Mouse (Mus musculus) cerebellum, postnatal 25 days (tissue): ENCODE data around the gene Nme9.

Experiments used
- DNase-seq, 2 experiments: peaks; one replicate each; pipeline ENCODE4 v3.0.0; 2021; ENCODE audit warnings: mixed read lengths in 2 of 2

Nme9 gene

DNA sequence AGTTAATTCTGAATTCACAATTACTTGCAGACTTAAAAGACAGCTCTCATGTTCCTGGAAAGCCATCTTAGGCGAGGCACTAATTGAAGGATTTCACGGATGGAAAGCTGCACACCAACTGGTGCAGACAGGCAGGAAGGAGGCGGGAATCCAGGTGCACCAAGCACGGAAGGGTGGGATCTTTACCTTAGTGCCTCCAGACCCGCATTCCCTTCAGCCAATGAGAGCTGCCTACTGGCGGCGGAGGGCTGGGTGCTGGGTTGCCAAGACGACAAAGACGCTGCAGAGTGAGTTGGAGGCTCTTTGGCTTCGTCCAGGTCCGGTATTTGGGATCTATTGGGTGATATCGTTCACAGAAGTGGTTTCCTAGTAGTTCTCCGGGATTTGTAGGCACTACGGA lies at the start of gene Nme9:
Gene Nme9, plus strand, starts transcription at position 315 of the 400 bp plus-strand sequence.
- no peak for DNase-seq

- DNase-seq, result no peak
These were observed 42.0 kb upstream of the Nme9 start for GRCm38 (mm10) chr9:99409280-99409679.

DNA sequence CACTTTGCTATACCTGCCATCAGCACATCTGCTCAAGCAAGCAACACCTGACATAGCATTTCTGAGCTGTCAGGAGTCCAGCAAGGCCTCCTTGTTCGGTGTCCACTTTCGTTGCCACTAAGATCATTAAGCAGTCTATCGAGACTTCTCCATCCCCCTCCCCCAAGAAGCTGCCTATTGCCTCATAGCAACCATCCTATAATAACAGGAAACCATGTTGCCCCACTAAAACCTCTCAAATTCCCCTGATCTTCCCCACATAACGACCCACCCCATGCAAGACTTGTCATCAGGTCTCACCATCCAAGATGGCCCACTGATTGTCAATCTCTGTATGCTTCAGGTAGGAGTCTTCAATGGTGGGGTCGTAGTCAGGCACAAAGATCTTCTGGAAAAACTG lies 40.2 kb upstream of the Nme9 start:
- no peak for DNase-seq

- DNase-seq, result no peak
These were observed 39.5 kb upstream of the Nme9 start for GRCm38 (mm10) chr9:99411785-99412184.

- DNase-seq, result no peak
These were observed 34.5 kb upstream of the Nme9 start for GRCm38 (mm10) chr9:99416809-99417208.

DNA sequence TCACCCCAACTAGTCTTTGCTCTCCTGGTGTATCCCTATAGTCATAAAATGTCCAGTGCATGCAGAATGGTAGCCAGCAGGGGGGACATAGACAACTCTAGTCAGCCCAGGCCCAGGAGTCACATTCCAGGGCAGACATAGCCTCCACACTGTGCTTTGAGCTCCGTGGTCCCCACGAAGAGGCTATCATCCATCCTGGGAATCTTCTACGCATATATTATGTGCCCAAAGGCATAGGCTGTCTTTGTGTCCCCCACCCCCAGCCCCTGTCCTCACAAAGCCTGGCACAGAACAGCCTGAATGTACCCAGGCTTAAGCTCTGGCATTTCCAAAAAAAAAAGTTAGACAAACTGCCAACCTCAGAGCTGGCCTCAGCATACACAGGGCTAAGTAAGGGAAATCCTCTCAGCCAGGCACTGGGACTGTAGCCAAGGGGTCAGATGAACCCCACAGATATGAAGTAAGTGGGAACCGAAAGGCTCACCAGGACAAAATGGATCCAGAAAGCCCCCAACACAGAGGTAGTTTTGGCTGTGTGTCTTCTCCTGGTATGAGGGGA lies 33.9 kb upstream of the Nme9 start:
- no peak for DNase-seq

GRCm38 (mm10) chr9:99418377-99418776 lies 32.9 kb upstream of the Nme9 start:
- DNase-seq, result peak in 1 of 2 experiments; percentile 56

DNA sequence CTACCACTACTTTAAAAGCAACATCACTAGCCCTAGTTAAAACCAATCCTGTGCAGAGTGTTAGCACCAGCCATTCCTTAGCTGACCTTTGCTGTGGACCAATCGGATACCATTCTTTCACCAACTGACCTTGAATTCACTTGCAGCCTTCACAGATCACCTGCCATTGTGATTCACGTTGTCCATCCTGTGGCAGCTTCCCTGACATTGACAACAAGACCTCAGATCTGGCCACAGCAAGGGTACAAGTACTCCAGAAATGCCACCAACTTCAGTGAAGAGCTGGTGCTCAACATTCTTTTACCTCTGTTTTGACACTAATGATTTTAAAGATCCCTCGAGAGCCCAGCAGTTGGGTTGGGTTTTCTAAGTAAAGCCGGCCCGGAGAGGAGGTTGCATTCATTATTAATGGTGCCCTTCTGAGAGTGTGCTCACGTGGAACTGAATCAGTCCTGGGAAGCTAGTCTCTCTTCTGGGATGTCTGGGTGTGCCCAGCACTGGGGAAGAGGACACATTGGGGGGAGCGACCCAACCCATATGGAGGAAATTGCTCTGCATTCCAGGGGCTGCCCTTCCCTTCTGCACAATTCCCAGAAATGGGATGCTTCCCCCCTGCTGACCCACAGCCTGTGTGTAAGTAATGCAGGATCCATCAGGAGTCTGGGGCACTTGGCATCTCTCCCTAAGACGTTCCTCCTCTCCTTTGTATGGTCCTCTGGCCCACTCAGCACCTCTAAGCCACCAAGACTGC lies 31.1 kb upstream of the Nme9 start:
- DNase-seq, result no peak

GRCm38 (mm10) chr9:99421914-99422313 lies 29.4 kb upstream of the Nme9 start:
- no peak for DNase-seq

DNA sequence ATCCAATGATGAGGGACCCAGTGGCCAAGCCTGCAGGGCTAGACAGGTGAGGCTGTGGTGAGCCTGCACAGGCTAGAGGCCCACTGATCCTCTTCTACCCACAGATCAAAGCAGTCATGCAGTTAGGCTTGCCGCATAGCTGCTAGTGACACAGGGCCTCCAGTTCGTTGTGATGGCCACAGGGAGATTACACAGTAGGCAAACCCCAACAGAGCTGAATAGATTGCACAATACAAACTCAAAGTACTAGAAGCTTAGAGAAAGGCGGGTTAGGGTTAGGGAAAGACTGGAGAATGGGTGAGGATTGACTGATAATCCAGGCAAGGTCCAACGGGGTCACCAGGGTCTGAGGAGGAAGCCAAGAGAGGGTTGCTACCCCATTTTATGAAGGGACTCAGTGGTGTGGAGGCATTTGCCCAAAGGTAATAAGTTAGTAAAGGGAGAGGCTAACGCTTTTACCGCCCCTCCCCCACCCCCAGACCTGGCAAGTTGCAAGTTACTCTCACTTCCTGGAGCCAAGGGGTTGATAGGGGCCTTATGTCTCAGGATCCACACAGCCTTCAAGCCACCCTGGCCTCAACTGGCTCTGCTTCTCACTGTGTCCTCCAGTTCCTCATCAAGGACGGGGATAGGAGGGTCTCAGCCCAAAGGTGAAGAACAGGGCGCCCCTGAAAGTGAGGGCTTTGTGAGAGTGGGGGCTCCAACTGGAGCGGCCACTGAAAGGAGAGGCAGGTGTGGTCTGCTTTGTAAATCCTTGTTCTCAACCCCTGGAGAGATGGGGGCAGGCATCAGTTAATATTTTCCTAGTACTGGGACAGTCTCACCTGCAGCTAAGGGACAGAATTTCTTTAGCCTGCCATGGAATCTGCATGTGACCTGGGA lies 27.3 kb upstream of the Nme9 start:
- DNase-seq, result no peak

DNA sequence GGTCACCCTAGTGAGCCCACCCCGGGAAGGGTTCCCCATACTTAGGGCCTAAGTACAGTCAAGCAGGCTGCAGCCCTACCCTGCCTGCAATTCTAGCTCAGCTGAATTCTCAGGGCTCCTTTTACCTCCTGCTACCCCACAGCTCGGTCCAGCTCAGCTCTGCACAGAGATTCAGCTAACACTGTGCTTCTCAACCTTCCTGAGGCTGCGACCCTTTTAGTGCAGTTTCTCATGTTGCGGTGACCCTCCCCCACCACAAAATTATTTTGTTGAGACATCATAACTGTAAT lies 26.8 kb upstream of the Nme9 start:
- no peak for DNase-seq

- no peak for DNase-seq
These were observed 26.0 kb upstream of the Nme9 start for GRCm38 (mm10) chr9:99425262-99425661.

- no peak for DNase-seq
These were observed 22.5 kb upstream of the Nme9 start for GRCm38 (mm10) chr9:99428601-99429331.

DNA sequence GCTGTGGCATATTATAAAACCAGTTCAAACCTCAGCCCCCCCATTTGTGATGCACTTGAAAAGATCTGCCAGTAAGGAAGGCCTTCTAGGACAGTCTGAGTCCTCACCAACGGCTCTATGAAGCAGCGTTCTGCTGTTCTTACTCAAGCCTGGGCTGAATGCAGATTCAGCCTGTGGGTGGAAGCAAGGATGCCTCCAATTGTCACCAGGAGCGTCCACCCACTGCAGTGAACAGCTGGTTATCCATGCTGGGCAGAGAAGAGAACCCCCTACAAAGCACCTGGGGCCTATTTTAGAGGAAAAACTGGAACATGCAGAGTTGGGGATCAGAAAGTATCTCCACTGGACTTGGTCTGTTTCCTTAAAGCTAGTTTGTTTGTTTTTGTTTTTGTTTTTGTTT lies 21.4 kb upstream of the Nme9 start:
- DNase-seq, result no peak

- DNase-seq, result no peak
These were observed 20.5 kb upstream of the Nme9 start for GRCm38 (mm10) chr9:99430806-99431205.

DNA sequence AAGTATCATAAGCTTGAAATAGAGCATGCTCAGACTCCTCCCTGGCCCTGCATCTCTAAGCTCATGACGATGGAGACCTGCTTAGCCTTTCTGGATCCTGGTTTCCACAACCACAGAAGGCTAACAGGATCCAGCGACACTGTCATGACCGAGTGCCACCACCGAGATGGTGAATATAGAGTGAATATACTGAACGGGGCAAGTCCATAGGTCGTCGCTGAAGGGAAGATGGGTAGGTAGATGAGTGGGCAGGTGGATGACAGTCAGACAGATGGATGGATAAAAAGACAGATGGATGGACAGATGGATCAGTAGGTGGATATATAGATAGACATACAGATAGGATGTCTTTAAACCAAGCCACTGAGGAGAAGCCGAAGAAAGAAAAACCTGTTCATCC lies 19.9 kb upstream of the Nme9 start:
- peak in 1 of 2 experiments; percentile 13 for DNase-seq

DNA sequence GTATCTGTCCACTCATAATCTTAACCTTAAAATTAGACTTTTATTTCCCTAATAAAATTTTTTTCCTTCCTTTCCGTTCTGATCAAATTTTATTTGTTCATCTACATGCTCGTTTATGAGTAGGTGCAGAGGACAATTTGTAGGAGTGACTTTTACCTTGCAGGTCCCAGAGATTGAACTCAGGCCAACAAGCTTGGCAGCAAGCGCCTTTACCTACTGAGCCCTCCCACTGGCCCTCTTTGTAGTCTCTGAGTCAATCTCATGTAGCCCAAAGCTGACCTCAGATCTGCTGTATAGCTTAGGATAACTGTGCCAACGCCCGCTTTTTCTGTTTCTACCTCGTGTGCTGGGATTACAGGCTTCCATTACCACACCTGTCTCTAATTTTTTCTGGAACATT lies 19.3 kb upstream of the Nme9 start:
- peak; percentile 67 to 76 for DNase-seq

DNA sequence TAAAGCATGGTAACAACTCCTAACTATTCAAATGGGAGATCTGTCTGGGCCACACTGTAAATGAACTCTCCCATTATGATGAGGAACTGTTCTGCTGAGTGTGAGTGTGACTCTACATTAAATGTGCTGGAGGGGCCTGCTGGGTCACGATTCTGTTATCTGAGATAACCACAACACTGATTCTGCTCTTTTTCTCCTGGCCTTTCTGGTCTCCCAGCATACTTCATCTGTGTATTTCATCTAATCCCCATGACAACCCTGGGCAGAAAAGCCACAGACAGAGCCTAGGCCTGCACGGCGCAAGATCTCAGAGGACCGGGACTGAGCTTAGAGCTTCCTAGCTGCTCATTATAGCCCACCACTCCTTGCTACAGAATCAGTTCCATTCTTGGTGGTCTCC lies 18.8 kb upstream of the Nme9 start:
- DNase-seq, result no peak

DNA sequence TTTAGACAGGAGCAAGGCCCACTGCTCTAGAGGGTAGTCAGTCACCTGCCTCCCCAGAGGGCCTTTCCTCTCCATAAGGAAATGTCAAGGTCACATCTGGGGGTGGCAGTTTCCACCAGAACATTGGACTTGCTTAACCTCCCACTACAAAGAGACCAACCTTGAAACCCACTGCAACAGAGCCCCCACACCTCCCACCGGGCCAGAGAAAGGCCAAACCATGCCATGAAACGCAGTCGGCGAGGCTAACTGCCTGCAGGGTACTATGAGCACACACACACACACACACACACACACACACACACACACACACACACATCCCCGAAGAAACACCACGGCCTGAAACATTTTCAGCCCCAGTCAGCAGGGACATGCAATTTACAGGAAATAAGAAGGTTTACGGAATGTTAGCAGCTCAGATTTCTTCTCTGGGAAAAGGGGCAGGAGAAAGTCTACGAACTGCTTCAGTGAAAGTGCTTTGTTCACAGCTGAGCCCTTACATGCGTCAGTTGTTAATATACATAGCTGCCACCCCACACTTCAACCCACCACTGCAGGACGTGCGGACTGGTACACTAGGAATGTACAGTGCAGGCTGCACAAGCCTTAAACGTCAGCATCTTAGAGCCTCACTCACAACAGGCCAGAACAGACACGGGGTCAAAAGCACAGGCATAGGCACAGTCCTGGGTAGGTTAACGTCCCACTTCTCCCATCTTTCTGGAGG lies 16.2 kb upstream of the Nme9 start:
- peak in 1 of 2 experiments; percentile 20 for DNase-seq

- peak; percentile 64 to 71 for DNase-seq
These were observed 15.6 kb upstream of the Nme9 start for GRCm38 (mm10) chr9:99435619-99436181.

- DNase-seq, result peak; percentile 89 to 91
These were observed 14.9 kb upstream of the Nme9 start for GRCm38 (mm10) chr9:99436182-99437030.
